Mouse (Mus musculus) stomach, postnatal 0 days (tissue): Measurements from ENCODE around the gene Banf2.

Experiments
- CTCF ChIP-seq: IDR thresholded peaks from 2 replicates; pipeline ENCODE4 v1.5.1; 2016; ENCODE audit warnings: antibody characterized with exemption, low read depth, mild to moderate bottlenecking, moderate library complexity
- EP300 ChIP-seq: optimal IDR thresholded peaks from 2 replicates; pipeline ENCODE3; 2016; ENCODE audit warnings: antibody characterized with exemption

- TF ChIP-seq CTCF: no peak
- no peak for TF ChIP-seq EP300
Observed at GRCm38 (mm10) chr2:144014051-144014450, 18.8 kb upstream of the Banf2 start.
